Mouse (Mus musculus) cerebellum, adult 2 months (tissue): ENCODE data around the gene Fbxl14.

Source experiments
- CTCF ChIP-seq: fragments of 200-500 bp; IDR thresholded peaks from 2 replicates; pipeline ENCODE4 v1.5.1; 2011; ENCODE audit warnings: low read depth, mild to moderate bottlenecking, control low read depth, low read length, moderate library complexity, borderline replicate concordance; ENCODE audit not compliant: insufficient read depth
- POLR2A ChIP-seq: fragments of 200-500 bp; IDR thresholded peaks from 2 replicates; pipeline ENCODE4 v1.6.1; 2011; ENCODE audit warnings: low read length, control low read depth, borderline replicate concordance; ENCODE audit not compliant: insufficient read depth

DNA sequence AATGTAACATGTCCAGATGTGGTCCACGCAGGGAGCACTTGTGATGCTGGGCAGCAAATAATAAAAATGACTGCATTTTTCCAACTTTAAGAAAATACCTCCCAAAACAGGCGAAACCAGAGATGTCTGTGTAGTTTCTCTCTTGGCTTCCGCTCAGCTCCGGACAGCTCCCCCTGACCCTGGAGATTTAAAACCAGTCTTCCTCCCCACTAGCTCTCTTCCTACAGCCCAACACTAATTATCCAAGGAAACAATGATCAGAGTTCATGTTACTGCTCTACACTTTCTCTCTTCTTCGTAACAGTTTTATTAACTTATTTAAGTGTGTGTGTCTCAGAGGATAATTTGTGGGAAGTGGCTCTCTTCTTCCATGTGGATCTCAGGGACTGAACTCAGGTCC is 19.1 kb upstream of the Fbxl14 start:
- no peak for TF ChIP-seq CTCF
- no peak for TF ChIP-seq POLR2A
